Mouse (Mus musculus) limb, embryonic 11.5 days (tissue): ENCODE data around the gene Renbp. TPM values are rescaled to one million over a fixed set of nuclear protein-coding genes. Genes with fewer than 3 reads are reported as not detected.
A peak's percentile ranks its signal among the peaks of the same experiment; 100 is the strongest.

Experiments
- ATAC-seq: fragments of 200-750 bp; cut with Nextera tagmentation; 2 replicates; pipeline ENCODE4 v1.8.0; 2017; ENCODE audit warnings: low read depth; ENCODE audit not compliant: insufficient number of reproducible peaks, low FRiP score, low TSS enrichment
- DNase-seq: peaks from one replicate; pipeline ENCODE4 v3.0.0-alpha.2; 2015; ENCODE audit warnings: low spot score
- H3K27ac ChIP-seq: fragments of 300-500 bp; sonication (generic); replicated peaks from 2 replicates; pipeline ENCODE4 v1.5.1; 2014; ENCODE audit warnings: low read depth, mild to moderate bottlenecking, low read length
- H3K27me3 ChIP-seq: fragments of 300-500 bp; sonication (generic); 2 replicates; pipeline ENCODE4 v1.6.1; 2014; ENCODE audit warnings: mild to moderate bottlenecking, low read length, mixed read lengths; ENCODE audit not compliant: control insufficient read depth, insufficient read depth
- H3K36me3 ChIP-seq: fragments of 300-500 bp; sonication (generic); 2 replicates; pipeline ENCODE4 v1.6.1; 2014; ENCODE audit warnings: mild to moderate bottlenecking, low read length, moderate library complexity, mixed read lengths; ENCODE audit not compliant: control insufficient read depth, insufficient read depth
- H3K4me1 ChIP-seq: fragments of 300-500 bp; sonication (generic); 2 replicates; pipeline ENCODE4 v1.6.1; 2014; ENCODE audit warnings: low read length, mixed read lengths; ENCODE audit not compliant: control insufficient read depth, insufficient read depth
- H3K4me2 ChIP-seq: fragments of 300-500 bp; sonication (generic); 2 replicates; pipeline ENCODE4 v1.6.1; 2014; ENCODE audit warnings: low read depth, mild to moderate bottlenecking, moderate library complexity; ENCODE audit not compliant: severe bottlenecking
- H3K4me3 ChIP-seq: fragments of 300-500 bp; sonication (generic); 2 replicates; pipeline ENCODE4 v1.5.1; 2014; ENCODE audit warnings: low read depth, low read length
- H3K9ac ChIP-seq: fragments of 300-500 bp; sonication (generic); 2 replicates; pipeline ENCODE4 v1.6.1; 2014; ENCODE audit warnings: mild to moderate bottlenecking, low read length
- H3K9me3 ChIP-seq: fragments of 300-500 bp; sonication (generic); 2 replicates; pipeline ENCODE4 v1.6.1; 2016; ENCODE audit warnings: low read length; ENCODE audit not compliant: control insufficient read depth
- WGBS: fragments of 180-500 bp; shearing (Covaris S2); extraction: QIAGEN DNeasy Blood & Tissue Kit; methylation state at CpG from one replicate; pipeline ENCODE4 v1.1.7; 2014; 5-methylcytosine and 5-hydroxymethylcytosine counted together
- polyA plus RNA-seq: library from polyadenylated mRNA; unstranded; fragments of >200 nt; fragmentation: Nextera tagmentation; extraction: Ambion mirVana; gene quantifications from 2 replicates; pipeline ENCODE4 v1.2.1, GENCODE M21; 2014

The Renbp gene
- polyA plus RNA-seq, 1 experiment from 2014 or later = 13.2 TPM

GRCm38 (mm10) chrX:73942294-73942693 is 11.6 kb upstream of the Renbp start:
- DNase-seq (no peak), ATAC-seq (no peak)
- no peak overlapping the region for H3K4me3 ChIP-seq
- no peak overlapping the region for H3K9ac ChIP-seq
- no peak overlapping the region for H3K27ac ChIP-seq
- H3K4me1 ChIP-seq = no peaks in the 10 kb centered on the region
- 92% methylated on average over 2 of the region's 2 CpGs for WGBS
- H3K27me3 ChIP-seq = no peaks in the 10 kb centered on the region
- H3K9me3 ChIP-seq = no peaks in the 10 kb centered on the region
- no peak overlapping the region for H3K4me2 ChIP-seq
- peaks cover 11% of the 10 kb centered on the region; the same call in 1 of the 2 replicates for H3K36me3 ChIP-seq

DNA sequence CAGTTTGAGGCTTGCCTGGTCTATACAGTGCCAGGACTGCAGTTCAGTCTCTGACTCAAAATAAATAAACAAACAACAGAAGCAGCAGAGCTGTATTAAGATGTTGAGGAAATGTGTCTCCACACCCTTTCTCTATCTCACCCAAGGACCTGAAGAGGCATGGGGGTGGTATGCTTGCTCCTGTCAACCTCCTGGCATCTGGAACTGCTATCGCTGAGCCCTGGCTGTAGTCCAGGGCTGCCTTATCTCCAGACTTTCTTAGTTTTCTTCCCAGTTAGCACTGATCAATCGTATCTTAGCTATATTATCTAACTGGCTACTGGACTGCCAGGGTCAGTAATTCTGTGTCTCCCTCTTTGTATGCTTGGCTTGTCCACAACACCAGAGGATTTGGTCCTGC is 11.2 kb upstream of the Renbp start:
- Histone ChIP-seq H3K9ac (no peak overlapping the region), H3K4me2 (no peak overlapping the region), H3K4me3 (no peak overlapping the region), H3K4me1 (no peaks in the 10 kb centered on the region), H3K27me3 (no peaks in the 10 kb centered on the region), H3K27ac (no peak overlapping the region), H3K9me3 (no peaks in the 10 kb centered on the region), H3K36me3 (peaks cover 11% of the 10 kb centered on the region; the same call in 1 of the 2 replicates)
- 94% methylated on average over 2 of the region's 2 CpGs for WGBS
- no peak for ATAC-seq
- DNase-seq = no peak

GRCm38 (mm10) chrX:73931871-73932270 is 1.2 kb upstream of the Renbp start:
- no peak for ATAC-seq
- no peak overlapping the region for H3K4me3 ChIP-seq
- WGBS = 75% methylated on average over 2 of the region's 2 CpGs
- no peaks in the 10 kb centered on the region for H3K4me1 ChIP-seq
- H3K27me3 ChIP-seq = no peaks in the 10 kb centered on the region
- H3K36me3 ChIP-seq = no peaks in the 10 kb centered on the region
- H3K9me3 ChIP-seq = no peaks in the 10 kb centered on the region
- no peak overlapping the region for H3K9ac ChIP-seq
- no peak overlapping the region for H3K4me2 ChIP-seq
- H3K27ac ChIP-seq = no peak overlapping the region
- no peak for DNase-seq

DNA sequence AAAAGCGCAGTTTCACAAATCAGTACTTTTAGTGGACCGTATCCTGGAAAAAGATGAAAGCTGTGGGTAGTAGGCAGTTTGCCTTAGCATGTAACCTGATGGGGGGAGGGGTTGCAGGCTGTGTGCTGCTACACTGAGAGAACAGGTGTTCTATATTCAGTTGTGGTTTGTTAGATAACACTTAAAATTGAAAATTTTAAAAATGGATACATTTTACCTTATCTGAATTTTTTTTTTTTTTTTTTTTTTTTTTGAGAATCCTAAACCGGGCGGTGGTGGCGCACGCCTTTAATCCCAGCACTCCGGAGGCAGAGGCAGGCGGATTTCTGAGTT is 8.1 kb downstream of the Renbp start:
- Histone ChIP-seq H3K27ac (no peak overlapping the region), H3K4me3 (peak overlapping the region; percentile 49), H3K27me3 (no peaks in the 10 kb centered on the region), H3K9me3 (no peaks in the 10 kb centered on the region), H3K4me1 (no peaks in the 10 kb centered on the region), H3K4me2 (peak overlapping the region; percentile 58), H3K36me3 (no peaks in the 10 kb centered on the region), H3K9ac (peak overlapping the region; percentile 56; the same call in 1 of the 2 replicates)
- DNase-seq = no peak
- no peak for ATAC-seq
- 78% methylated on average over 8 of the region's 8 CpGs for WGBS

DNA sequence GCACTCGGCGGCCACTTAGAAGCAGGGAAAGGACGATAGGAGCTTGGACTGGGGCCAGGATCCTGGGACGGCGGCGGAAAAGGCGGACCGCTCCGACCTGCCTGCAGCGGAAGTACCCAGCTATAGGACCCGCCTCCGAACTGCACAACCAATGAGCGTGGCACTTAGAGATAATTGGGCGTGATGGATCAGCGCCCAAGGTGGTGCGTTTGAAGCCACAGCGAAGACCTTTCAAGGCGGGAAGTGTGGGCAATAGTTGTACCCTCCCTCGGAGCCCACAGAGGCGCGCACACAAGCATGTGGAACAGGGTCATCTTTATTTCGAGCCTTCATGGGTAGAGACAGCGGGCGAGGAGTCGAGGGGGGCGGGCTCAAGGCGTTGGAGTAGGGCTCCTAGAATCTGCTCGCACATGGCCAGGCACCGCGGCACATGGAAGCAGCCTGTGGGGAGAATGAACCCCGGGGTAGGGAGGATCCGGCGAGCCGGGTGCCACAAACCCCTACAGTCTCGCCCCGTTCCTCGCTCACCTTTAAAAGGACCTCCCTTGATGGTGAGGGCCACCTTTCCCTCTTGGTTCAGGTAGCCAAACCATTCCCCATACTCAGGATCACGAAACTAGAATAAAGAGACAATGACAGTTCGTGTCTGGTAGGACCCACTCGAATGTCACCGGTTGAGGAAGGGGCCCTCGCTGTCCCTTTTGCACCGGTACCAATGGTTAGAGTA is 8.7 kb downstream of the Renbp start, which contains the start of the genes Arhgap4 and Naa10:
Gene Arhgap4 (minus strand): TSS at position 48 of the 727 bp plus-strand sequence.
Gene Naa10 (minus strand): TSS at position 122 of the 727 bp plus-strand sequence.
- no peak within 1 kb of the TSS for H3K27ac ChIP-seq
- WGBS = 17% methylated on average over 43 of the region's 43 CpGs
- no peaks in the 10 kb centered on the region for H3K9me3 ChIP-seq
- H3K4me3 ChIP-seq = peak within 1 kb of the TSS; percentile 49
- H3K4me1 ChIP-seq = no peaks in the 10 kb centered on the region
- H3K9ac ChIP-seq = peak within 1 kb of the TSS; percentile 66
- H3K4me2 ChIP-seq = peak within 1 kb of the TSS; percentile 58
- no peaks in the 10 kb centered on the region for H3K36me3 ChIP-seq
- peak; percentile 83 for DNase-seq
- ATAC-seq = peak; percentile 96
- no peaks in the 10 kb centered on the region for H3K27me3 ChIP-seq

DNA sequence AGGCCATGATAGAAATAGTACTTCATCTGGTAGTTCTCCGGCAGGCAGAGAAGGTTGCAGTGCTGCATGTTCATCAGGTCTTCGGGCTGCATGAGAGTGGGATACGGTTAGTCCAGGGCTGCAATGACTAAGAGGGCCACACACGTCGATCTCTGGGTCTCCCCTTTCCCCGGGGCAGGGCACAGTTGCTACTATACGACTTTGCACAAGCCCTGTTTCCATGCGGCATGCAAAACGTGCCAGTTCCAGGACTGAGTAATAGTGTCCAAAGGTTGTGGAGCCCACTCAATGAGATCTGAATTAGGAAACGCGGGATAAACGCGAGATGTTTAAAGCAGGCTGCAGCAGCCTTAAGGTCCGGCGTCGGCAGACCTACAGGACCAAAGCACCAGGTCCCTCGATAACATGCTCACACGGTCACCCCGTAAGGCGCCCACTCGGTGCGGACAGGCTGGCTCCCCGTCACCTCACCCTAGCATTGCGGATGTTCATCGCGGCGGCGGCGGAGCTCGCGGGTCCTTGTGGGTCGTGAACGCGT is 9.3 kb downstream of the Renbp start:
- DNase-seq = no peak
- no peak overlapping the region for H3K27ac ChIP-seq
- no peaks in the 10 kb centered on the region for H3K9me3 ChIP-seq
- no peaks in the 10 kb centered on the region for H3K36me3 ChIP-seq
- WGBS = 25% methylated on average over 34 of the region's 34 CpGs
- peak overlapping the region; percentile 49 for H3K4me3 ChIP-seq
- peak; percentile 10; the same call in 1 of the 2 replicates for ATAC-seq
- no peaks in the 10 kb centered on the region for H3K27me3 ChIP-seq
- peak overlapping the region; percentile 66 for H3K9ac ChIP-seq
- peak overlapping the region; percentile 47 for H3K4me2 ChIP-seq
- H3K4me1 ChIP-seq = no peaks in the 10 kb centered on the region

- H3K4me1 ChIP-seq = no peaks in the 10 kb centered on the region
- H3K9me3 ChIP-seq = no peaks in the 10 kb centered on the region
- 88% methylated on average over 5 of the region's 5 CpGs for whole genome bisulfite sequencing
Observed at GRCm38 (mm10) chrX:73918631-73919030, 12.0 kb downstream of the Renbp start.

GRCm38 (mm10) chrX:73916945-73917344 is 13.7 kb downstream of the Renbp start:
- Histone ChIP-seq H3K36me3 (no peaks in the 10 kb centered on the region), H3K27me3 (no peaks in the 10 kb centered on the region), H3K9ac (no peak overlapping the region), H3K9me3 (no peaks in the 10 kb centered on the region), H3K4me2 (no peak overlapping the region), H3K27ac (no peak overlapping the region), H3K4me1 (no peaks in the 10 kb centered on the region), H3K4me3 (no peak overlapping the region)
- WGBS = 77% methylated on average over 8 of the region's 8 CpGs
- ATAC-seq (no peak), DNase-seq (no peak)

More at GRCm38 (mm10) chrX:73918631-73919030, 12.0 kb downstream of the Renbp start:
- H3K36me3 ChIP-seq = no peaks in the 10 kb centered on the region
- no peak overlapping the region for H3K27ac ChIP-seq
- H3K9ac ChIP-seq = no peak overlapping the region
- ATAC-seq = no peak
- DNase-seq = no peak
- H3K4me3 ChIP-seq = no peak overlapping the region
- no peaks in the 10 kb centered on the region for H3K27me3 ChIP-seq
- no peak overlapping the region for H3K4me2 ChIP-seq
